Mouse (Mus musculus) lung, embryonic 16.5 days (tissue): ENCODE measurements around the gene Krt42. TPM values are rescaled to one million over a fixed set of nuclear protein-coding genes. Genes with fewer than 3 reads are reported as not detected.

Experiments used
- ATAC-seq: fragments of 200-750 bp; cut with Nextera tagmentation; 2 replicates; pipeline ENCODE4 v1.8.0; 2017; ENCODE audit warnings: low read depth, mild to moderate bottlenecking, moderate library complexity
- H3K27ac ChIP-seq: fragments of 300-500 bp; sonication (generic); 2 replicates; pipeline ENCODE4 v1.5.1; 2014; ENCODE audit warnings: mild to moderate bottlenecking, control low read depth, low read length
- H3K27me3 ChIP-seq: fragments of 300-500 bp; sonication (generic); 2 replicates; pipeline ENCODE4 v1.6.1; 2014; ENCODE audit warnings: low read depth, low read length, mixed read lengths; ENCODE audit not compliant: control insufficient read depth, insufficient read depth
- H3K36me3 ChIP-seq: fragments of 300-500 bp; sonication (generic); 2 replicates; pipeline ENCODE4 v1.6.1; 2014; ENCODE audit warnings: low read length; ENCODE audit not compliant: control insufficient read depth, insufficient read depth
- H3K4me1 ChIP-seq: fragments of 300-500 bp; sonication (generic); replicated peaks from 2 replicates; pipeline ENCODE4 v1.6.1; 2014; ENCODE audit warnings: low read length, mixed read lengths; ENCODE audit not compliant: control insufficient read depth, insufficient read depth
- H3K4me2 ChIP-seq: fragments of 300-500 bp; sonication (generic); 2 replicates; pipeline ENCODE4 v1.6.1; 2014; ENCODE audit warnings: low read depth, low read length, control low read depth
- H3K4me3 ChIP-seq: fragments of 300-500 bp; sonication (generic); 2 replicates; pipeline ENCODE4 v1.5.1; 2014; ENCODE audit warnings: mild to moderate bottlenecking, low read length, control low read depth
- H3K9ac ChIP-seq: fragments of 300-500 bp; sonication (generic); 2 replicates; pipeline ENCODE4 v1.6.1; 2014; ENCODE audit warnings: low read length, control low read depth
- H3K9me3 ChIP-seq: fragments of 300-500 bp; sonication (generic); 2 replicates; pipeline ENCODE4 v1.6.1; 2016; ENCODE audit warnings: low read length; ENCODE audit not compliant: control insufficient read depth
- WGBS: fragments of 180-500 bp; shearing (Covaris S2); extraction: QIAGEN DNeasy Blood & Tissue Kit; methylation state at CpG from one replicate; pipeline ENCODE4 v1.1.7; 2014; 5-methylcytosine and 5-hydroxymethylcytosine counted together
- polyA plus RNA-seq: library from polyadenylated mRNA; unstranded; fragments of >200 nt; fragmentation: Nextera tagmentation; extraction: Ambion mirVana; gene quantifications from 2 replicates; pipeline ENCODE4 v1.2.1, GENCODE M21; 2015

Gene Krt42
- polyA plus RNA-seq, 1 experiment from 2014 or later: not detected

- 61% methylated on average over 4 of the region's 4 CpGs for WGBS
- Histone ChIP-seq H3K4me2 (no peak overlapping the region), H3K27ac (peak overlapping the region; percentile 54), H3K36me3 (no peaks in the 10 kb centered on the region), H3K4me1 (peaks cover 11% of the 10 kb centered on the region), H3K9me3 (no peaks in the 10 kb centered on the region), H3K27me3 (no peaks in the 10 kb centered on the region), H3K9ac (peak overlapping the region; percentile 26; the same call in 1 of the 2 replicates), H3K4me3 (no peak overlapping the region)
- peak; percentile 27; the same call in 1 of the 2 replicates for ATAC-seq
Measured at GRCm38 (mm10) chr11:100284988-100285387, 15.3 kb upstream of the Krt42 start.

GRCm38 (mm10) chr11:100282549-100282948 lies 12.9 kb upstream of the Krt42 start:
- Histone ChIP-seq H3K4me3 (no peak overlapping the region), H3K27me3 (no peaks in the 10 kb centered on the region), H3K9ac (no peak overlapping the region), H3K4me1 (0 out of 2 replicates have a peak, but pooled peaks cover 3% of the 10 kb centered on the region), H3K36me3 (no peaks in the 10 kb centered on the region), H3K9me3 (no peaks in the 10 kb centered on the region), H3K27ac (no peak overlapping the region), H3K4me2 (no peak overlapping the region)
- 24% methylated on average over 10 of the region's 10 CpGs for WGBS
- no peak for ATAC-seq

GRCm38 (mm10) chr11:100281596-100282544 lies 12.2 kb upstream of the Krt42 start:
- no peak for ATAC-seq
- no peak overlapping the region for H3K9ac ChIP-seq
- no peaks in the 10 kb centered on the region for H3K9me3 ChIP-seq
- H3K27ac ChIP-seq: no peak overlapping the region
- H3K4me1 ChIP-seq: 0 out of 2 replicates have a peak, but pooled peaks cover 3% of the 10 kb centered on the region
- H3K4me2 ChIP-seq: no peak overlapping the region
- H3K27me3 ChIP-seq: no peaks in the 10 kb centered on the region
- WGBS: 21% methylated on average over 11 of the region's 11 CpGs
- H3K4me3 ChIP-seq: no peak overlapping the region
- no peaks in the 10 kb centered on the region for H3K36me3 ChIP-seq

- Histone ChIP-seq H3K4me3 (no peak overlapping the region), H3K9me3 (no peaks in the 10 kb centered on the region), H3K4me2 (no peak overlapping the region), H3K36me3 (no peaks in the 10 kb centered on the region), H3K27me3 (no peaks in the 10 kb centered on the region), H3K9ac (no peak overlapping the region), H3K4me1 (no peaks in the 10 kb centered on the region), H3K27ac (no peak overlapping the region)
- 39% methylated on average over 5 of the region's 5 CpGs for WGBS
- no peak for ATAC-seq
Measured at GRCm38 (mm10) chr11:100278759-100279158, 9.1 kb upstream of the Krt42 start.

GRCm38 (mm10) chr11:100277726-100278480 lies 8.2 kb upstream of the Krt42 start:
- Histone ChIP-seq H3K27me3 (no peaks in the 10 kb centered on the region), H3K9ac (no peak overlapping the region), H3K36me3 (no peaks in the 10 kb centered on the region), H3K4me1 (no peaks in the 10 kb centered on the region), H3K4me3 (no peak overlapping the region), H3K27ac (no peak overlapping the region), H3K4me2 (no peak overlapping the region), H3K9me3 (no peaks in the 10 kb centered on the region)
- no peak for ATAC-seq
- WGBS: 50% methylated on average over 15 of the region's 15 CpGs

- Histone ChIP-seq H3K4me3 (no peak overlapping the region), H3K27me3 (no peaks in the 10 kb centered on the region), H3K4me1 (no peaks in the 10 kb centered on the region), H3K4me2 (no peak overlapping the region), H3K9me3 (no peaks in the 10 kb centered on the region), H3K9ac (no peak overlapping the region), H3K36me3 (no peaks in the 10 kb centered on the region), H3K27ac (no peak overlapping the region)
- no peak for ATAC-seq
- WGBS: 63% methylated on average over 5 of the region's 5 CpGs
Measured at GRCm38 (mm10) chr11:100275466-100275865, 5.8 kb upstream of the Krt42 start.

GRCm38 (mm10) chr11:100274719-100275118 lies 5.0 kb upstream of the Krt42 start:
- 64% methylated on average over 7 of the region's 7 CpGs for WGBS
- no peak for ATAC-seq
- no peak overlapping the region for H3K4me3 ChIP-seq
- no peaks in the 10 kb centered on the region for H3K9me3 ChIP-seq
- no peak overlapping the region for H3K9ac ChIP-seq
- H3K4me1 ChIP-seq: no peaks in the 10 kb centered on the region
- no peak overlapping the region for H3K27ac ChIP-seq
- H3K27me3 ChIP-seq: no peaks in the 10 kb centered on the region
- no peak overlapping the region for H3K4me2 ChIP-seq
- no peaks in the 10 kb centered on the region for H3K36me3 ChIP-seq

- Histone ChIP-seq H3K27me3 (no peaks in the 10 kb centered on the region), H3K27ac (no peak overlapping the region), H3K36me3 (no peaks in the 10 kb centered on the region), H3K4me3 (no peak overlapping the region), H3K4me2 (no peak overlapping the region), H3K9me3 (no peaks in the 10 kb centered on the region), H3K4me1 (no peaks in the 10 kb centered on the region), H3K9ac (no peak overlapping the region)
- WGBS: 92% methylated on average over 1 of the region's 1 CpGs
- ATAC-seq: no peak
Measured at GRCm38 (mm10) chr11:100271878-100272277, 2.2 kb upstream of the Krt42 start.
